Mouse (Mus musculus): ENCODE results near the gene Macrod2. TPM values are rescaled to one million over a fixed set of nuclear protein-coding genes. Genes with fewer than 3 reads are reported as not detected.

Macrod2 gene
- polyA plus RNA-seq, 1 experiment: 3.8 TPM

DNA sequence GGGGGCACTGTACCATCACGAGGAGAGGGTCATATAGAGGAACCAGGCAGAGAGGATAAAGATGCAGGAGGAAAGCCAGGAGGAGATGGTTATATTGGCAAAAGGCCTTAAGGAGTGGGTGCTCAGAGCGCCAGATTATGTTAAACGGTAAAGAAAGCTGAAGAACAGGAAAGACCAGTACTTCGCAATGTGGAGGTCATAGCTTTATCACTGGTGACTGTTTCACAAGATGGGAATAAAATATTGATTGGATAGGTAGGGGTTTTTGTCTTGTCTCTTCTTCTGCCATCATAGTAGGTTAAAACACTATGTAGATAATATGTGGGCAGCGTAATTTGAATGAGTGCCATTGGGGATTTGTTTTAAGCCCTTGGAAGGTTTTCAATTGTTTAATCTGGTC is 816.2 kb downstream of the Macrod2 start:
- Histone ChIP-seq H3K4me3 (ENCODE audit: low read depth, low read length) (no peak overlapping the region), H3K4me1 (ENCODE audit: control insufficient read depth, insufficient read depth, insufficient read length, low read length) (no peaks in the 10 kb centered on the region), H3K36me3 (ENCODE audit: control insufficient read depth, insufficient read depth, low read length) (no peaks in the 10 kb centered on the region), H3K27me3 (ENCODE audit: control insufficient read depth, insufficient read depth, low read length) (no peaks in the 10 kb centered on the region), H3K27ac (ENCODE audit: insufficient read depth, low read depth, low read length) (no peak overlapping the region)
- 62% methylated on average over 5 of the region's 5 CpGs for WGBS
- TF ChIP-seq CTCF (IDR thresholded peaks at IDR 0.05; ENCODE audit: extremely low read depth, insufficient read length, insufficient replicate concordance, low read depth, low read length): no peak
- TF ChIP-seq POLR2A (IDR thresholded peaks at IDR 0.05; ENCODE audit: low read depth, low read length): no peak

DNA sequence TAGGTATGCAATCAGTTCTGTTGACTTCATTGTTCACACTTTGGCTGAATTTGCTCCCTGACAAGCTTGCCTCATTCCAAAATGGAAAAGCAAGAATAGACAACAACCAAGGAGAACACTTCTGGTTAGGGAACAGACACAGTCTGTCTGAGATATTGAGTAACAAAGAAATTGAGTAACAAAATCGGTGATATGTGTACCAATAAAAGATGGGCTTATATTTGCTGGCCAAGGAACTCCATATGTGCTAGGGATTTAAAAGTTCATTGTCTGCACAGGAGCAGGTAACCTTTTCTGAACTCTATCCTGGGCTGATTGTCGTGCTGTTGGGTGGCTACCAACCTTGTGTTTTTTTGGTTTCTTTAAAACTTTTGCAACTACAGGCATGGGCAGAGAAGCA is 817.2 kb downstream of the Macrod2 start:
- WGBS: 80% methylated on average over 2 of the region's 2 CpGs
- Histone ChIP-seq H3K36me3 (ENCODE audit: control insufficient read depth, insufficient read depth, low read length) (no peaks in the 10 kb centered on the region), H3K27ac (ENCODE audit: insufficient read depth, low read depth, low read length) (no peak overlapping the region), H3K4me1 (ENCODE audit: control insufficient read depth, insufficient read depth, insufficient read length, low read length) (no peaks in the 10 kb centered on the region), H3K4me3 (ENCODE audit: low read depth, low read length) (no peak overlapping the region), H3K27me3 (ENCODE audit: control insufficient read depth, insufficient read depth, low read length) (no peaks in the 10 kb centered on the region)
- TF ChIP-seq POLR2A (IDR thresholded peaks at IDR 0.05; ENCODE audit: low read depth, low read length) (no peak), CTCF (IDR thresholded peaks at IDR 0.05; ENCODE audit: extremely low read depth, insufficient read length, insufficient replicate concordance, low read depth, low read length) (no peak)

DNA sequence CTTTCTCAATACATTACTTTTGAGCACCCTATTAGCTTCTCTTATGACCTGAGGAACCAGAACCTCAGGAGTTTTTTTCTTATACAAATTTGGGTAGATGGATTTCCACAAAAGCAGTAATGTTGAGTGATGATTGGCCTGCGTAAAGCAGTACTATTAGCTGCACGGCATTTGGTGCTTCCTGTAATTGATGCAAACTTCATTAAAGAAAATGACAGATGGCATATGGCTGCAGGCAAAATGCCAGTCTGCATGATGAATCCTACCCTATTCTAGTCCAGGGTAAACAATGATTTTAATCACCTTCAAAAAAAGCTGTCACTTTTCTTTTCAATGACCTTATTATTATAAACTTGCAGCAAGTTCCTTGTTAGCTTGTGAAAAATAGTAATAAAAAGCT is 822.4 kb downstream of the Macrod2 start:
- TF ChIP-seq CTCF (IDR thresholded peaks at IDR 0.05; ENCODE audit: extremely low read depth, insufficient read length, insufficient replicate concordance, low read depth, low read length) (no peak), POLR2A (IDR thresholded peaks at IDR 0.05; ENCODE audit: low read depth, low read length) (no peak)
- Histone ChIP-seq H3K4me1 (ENCODE audit: control insufficient read depth, insufficient read depth, insufficient read length, low read length) (no peaks in the 10 kb centered on the region), H3K36me3 (ENCODE audit: control insufficient read depth, insufficient read depth, low read length) (no peaks in the 10 kb centered on the region), H3K27ac (ENCODE audit: insufficient read depth, low read depth, low read length) (no peak overlapping the region), H3K4me3 (ENCODE audit: low read depth, low read length) (no peak overlapping the region), H3K27me3 (ENCODE audit: control insufficient read depth, insufficient read depth, low read length) (no peaks in the 10 kb centered on the region)
- WGBS: 56% methylated on average over 2 of the region's 2 CpGs

DNA sequence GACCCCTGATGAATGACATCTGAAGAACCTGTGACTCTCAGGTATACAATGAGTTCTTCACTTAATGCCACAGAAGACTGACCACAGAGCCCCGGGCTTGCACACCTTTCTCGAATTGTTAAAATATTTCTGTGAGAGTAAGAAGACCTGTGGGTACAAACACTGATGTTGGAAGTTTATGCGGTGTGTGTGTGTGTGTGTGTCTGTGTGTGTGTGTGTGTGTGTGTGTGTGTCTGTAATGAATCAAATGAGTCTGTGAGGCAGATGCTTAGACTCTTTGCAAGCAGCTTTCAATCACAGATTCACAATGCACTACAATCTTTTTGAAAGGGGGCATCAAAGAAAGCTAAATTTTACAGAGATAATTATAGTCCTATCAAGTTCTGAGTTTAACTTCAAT is 822.8 kb downstream of the Macrod2 start:
- Histone ChIP-seq H3K4me1 (ENCODE audit: control insufficient read depth, insufficient read depth, insufficient read length, low read length) (no peaks in the 10 kb centered on the region), H3K27me3 (ENCODE audit: control insufficient read depth, insufficient read depth, low read length) (no peaks in the 10 kb centered on the region), H3K27ac (ENCODE audit: insufficient read depth, low read depth, low read length) (no peak overlapping the region), H3K4me3 (ENCODE audit: low read depth, low read length) (no peak overlapping the region), H3K36me3 (ENCODE audit: control insufficient read depth, insufficient read depth, low read length) (no peaks in the 10 kb centered on the region)
- TF ChIP-seq POLR2A (IDR thresholded peaks at IDR 0.05; ENCODE audit: low read depth, low read length): no peak
- no peak for TF ChIP-seq CTCF (IDR thresholded peaks at IDR 0.05; ENCODE audit: extremely low read depth, insufficient read length, insufficient replicate concordance, low read depth, low read length)
- WGBS: 84% methylated on average over 3 of the region's 3 CpGs

DNA sequence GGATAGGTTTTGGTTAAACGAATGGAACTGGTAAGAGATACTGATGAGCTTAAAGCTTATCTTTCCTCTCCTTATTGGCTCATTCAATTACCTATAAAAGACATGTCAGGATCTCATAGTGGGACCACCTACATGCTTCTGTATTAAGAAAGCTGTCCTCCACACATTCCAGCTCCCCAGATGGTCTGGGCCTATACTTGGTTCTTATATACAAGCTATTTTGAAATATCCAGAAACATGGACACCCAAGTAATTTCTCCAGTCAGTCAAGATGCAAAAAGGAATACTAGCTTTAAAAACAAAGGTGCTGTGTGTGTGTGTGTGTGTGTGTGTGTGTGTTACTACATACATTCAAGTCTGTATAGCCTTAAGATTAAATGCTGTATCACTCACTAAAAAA is 833.7 kb downstream of the Macrod2 start:
- Histone ChIP-seq H3K27me3 (ENCODE audit: control insufficient read depth, insufficient read depth, low read length) (no peaks in the 10 kb centered on the region), H3K4me3 (ENCODE audit: low read depth, low read length) (no peak overlapping the region), H3K36me3 (ENCODE audit: control insufficient read depth, insufficient read depth, low read length) (no peaks in the 10 kb centered on the region), H3K4me1 (ENCODE audit: control insufficient read depth, insufficient read depth, insufficient read length, low read length) (no peaks in the 10 kb centered on the region), H3K27ac (ENCODE audit: insufficient read depth, low read depth, low read length) (no peak overlapping the region)
- WGBS: 88% methylated on average over 1 of the region's 1 CpGs
- no peak for TF ChIP-seq CTCF (IDR thresholded peaks at IDR 0.05; ENCODE audit: extremely low read depth, insufficient read length, insufficient replicate concordance, low read depth, low read length)
- TF ChIP-seq POLR2A (IDR thresholded peaks at IDR 0.05; ENCODE audit: low read depth, low read length): no peak

DNA sequence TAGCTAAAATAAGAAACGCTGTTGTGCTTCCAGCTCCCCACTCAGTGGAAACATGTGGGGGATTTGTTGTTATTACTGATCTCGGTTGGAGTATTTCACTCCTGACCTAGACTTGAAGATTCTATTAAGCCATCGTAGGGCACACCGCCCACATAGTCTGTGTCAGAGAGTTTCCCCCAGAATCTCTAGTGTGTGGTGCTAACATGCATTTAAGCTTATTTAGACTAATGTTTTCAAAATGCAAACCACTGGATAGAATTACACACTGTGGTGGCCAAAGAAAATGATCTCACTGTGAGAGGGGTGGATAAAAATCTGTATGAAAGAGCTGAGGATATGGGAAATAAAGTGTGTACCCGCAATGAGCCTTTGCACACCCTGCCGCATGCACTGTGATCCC is 834.7 kb downstream of the Macrod2 start:
- Histone ChIP-seq H3K27ac (ENCODE audit: insufficient read depth, low read depth, low read length) (no peak overlapping the region), H3K36me3 (ENCODE audit: control insufficient read depth, insufficient read depth, low read length) (no peaks in the 10 kb centered on the region), H3K27me3 (ENCODE audit: control insufficient read depth, insufficient read depth, low read length) (no peaks in the 10 kb centered on the region), H3K4me3 (ENCODE audit: low read depth, low read length) (no peak overlapping the region), H3K4me1 (ENCODE audit: control insufficient read depth, insufficient read depth, insufficient read length, low read length) (no peaks in the 10 kb centered on the region)
- no peak for TF ChIP-seq POLR2A (IDR thresholded peaks at IDR 0.05; ENCODE audit: low read depth, low read length)
- TF ChIP-seq CTCF (IDR thresholded peaks at IDR 0.05; ENCODE audit: extremely low read depth, insufficient read length, insufficient replicate concordance, low read depth, low read length): no peak
- WGBS: 89% methylated on average over 6 of the region's 6 CpGs

DNA sequence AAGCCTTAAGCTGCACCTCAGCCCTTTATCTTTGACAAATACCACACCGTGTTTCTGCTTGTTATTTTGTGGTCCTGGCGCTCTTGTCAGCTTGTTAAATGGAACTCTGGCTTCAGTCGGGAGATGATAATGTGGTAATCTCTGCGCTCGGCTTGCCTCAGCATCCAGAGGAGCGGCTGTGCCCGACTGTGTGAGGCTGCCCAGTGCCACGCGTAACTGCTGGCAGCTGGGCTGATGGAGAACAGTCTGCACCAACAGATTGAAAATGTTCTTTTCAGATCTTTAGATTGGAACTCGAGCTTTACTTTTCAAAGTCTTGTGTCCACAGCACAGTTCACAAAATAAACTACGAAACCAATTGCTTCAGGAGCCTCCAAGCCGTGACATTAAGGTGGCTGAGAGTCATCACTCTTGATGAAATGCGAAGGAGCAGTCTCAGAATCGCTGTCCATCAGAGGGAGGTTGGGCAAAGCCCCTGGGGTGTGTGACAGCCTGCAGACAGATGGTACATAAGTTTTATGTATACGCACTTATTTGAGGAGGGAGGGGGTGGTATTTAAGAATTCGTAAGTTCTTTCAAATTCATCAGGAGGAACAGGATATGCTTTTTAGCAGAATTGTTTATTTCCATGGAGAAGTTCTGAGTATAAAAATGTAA is 836.0 kb downstream of the Macrod2 start:
- Histone ChIP-seq H3K27ac (ENCODE audit: insufficient read depth, low read depth, low read length) (no peak overlapping the region), H3K36me3 (ENCODE audit: control insufficient read depth, insufficient read depth, low read length) (no peaks in the 10 kb centered on the region), H3K4me3 (ENCODE audit: low read depth, low read length) (no peak overlapping the region), H3K27me3 (ENCODE audit: control insufficient read depth, insufficient read depth, low read length) (no peaks in the 10 kb centered on the region), H3K4me1 (ENCODE audit: control insufficient read depth, insufficient read depth, insufficient read length, low read length) (no peaks in the 10 kb centered on the region)
- WGBS: 56% methylated on average over 16 of the region's 16 CpGs
- TF ChIP-seq CTCF (IDR thresholded peaks at IDR 0.05; ENCODE audit: extremely low read depth, insufficient read length, insufficient replicate concordance, low read depth, low read length): no peak
- no peak for TF ChIP-seq POLR2A (IDR thresholded peaks at IDR 0.05; ENCODE audit: low read depth, low read length)
